Mouse (Mus musculus): ENCODE results near the gene Lta. TPM values are rescaled to one million over a fixed set of nuclear protein-coding genes. Genes with fewer than 3 reads are reported as not detected.

The Lta gene
- total and polyA plus RNA-seq, 3 experiments, result not detected

DNA sequence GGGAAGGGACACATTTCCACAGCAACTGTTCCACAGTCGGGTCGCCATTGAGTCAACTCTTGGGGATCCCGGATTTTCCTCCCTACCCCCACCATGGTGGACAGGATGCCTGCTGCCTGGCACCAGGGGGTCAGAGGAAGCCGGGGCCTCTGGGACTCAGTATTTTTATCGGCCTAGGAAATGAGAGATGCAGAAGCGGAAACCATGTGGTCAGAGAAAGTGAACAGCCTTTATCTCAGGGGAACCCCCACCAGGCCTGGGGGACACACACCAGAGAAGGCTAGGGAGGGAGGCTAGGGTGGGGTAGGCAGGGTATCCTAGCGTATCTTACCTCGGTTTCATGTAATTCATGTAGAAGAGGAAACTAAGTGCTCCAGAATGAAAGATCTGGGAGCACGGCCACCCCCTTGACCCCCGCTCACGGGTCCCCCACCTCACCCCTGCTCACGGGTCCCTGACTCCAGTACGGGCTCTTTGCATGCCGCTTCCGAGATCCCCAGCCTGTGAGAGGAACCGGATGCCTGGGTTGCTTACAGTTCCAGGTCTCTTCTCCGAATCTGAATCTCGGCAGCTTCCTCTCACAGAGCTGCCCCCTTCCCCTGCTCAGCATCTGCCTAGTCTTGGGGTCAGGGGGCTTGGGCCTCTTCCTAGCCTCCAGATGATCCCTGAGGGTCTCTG, 13.5 kb upstream of the Lta start:
- TF ChIP-seq GATA2 (IDR thresholded peaks at IDR 0.05; ENCODE audit: borderline replicate concordance, low read depth, low read length) (no peak), GATA1 (IDR thresholded peaks at IDR 0.05; ENCODE audit: borderline replicate concordance, low read length) (no peak), TAL1 (conservative IDR thresholded peaks at IDR 0.05; ENCODE audit: low read depth, low read length) (no peak), CTCF (IDR thresholded peaks at IDR 0.05; ENCODE audit: low read depth, low read length) (no peak), POLR2AphosphoS5 (IDR thresholded peaks at IDR 0.05; ENCODE audit: insufficient replicate concordance, low read depth, low read length) (no peak)
- Histone ChIP-seq H3K9me3 (replicated peaks) (no peaks in the 10 kb centered on the region), H3K36me3 (replicated peaks) (peaks cover 55% of the 10 kb centered on the region), H3K27me3 (ENCODE audit: insufficient read depth, low read length) (peaks cover 13% of the 10 kb centered on the region), H3K4me1 (ENCODE audit: insufficient read depth, low read depth, low read length) (peaks cover 32% of the 10 kb centered on the region), H3K4me3 (ENCODE audit: low read depth, low read length) (no peak overlapping the region)
- DNase-seq (ENCODE audit: low spot score) (no peak), ATAC-seq (ENCODE audit: extremely low read depth, insufficient number of reproducible peaks, low FRiP score, poor library complexity, severe bottlenecking) (no peak)

DNA sequence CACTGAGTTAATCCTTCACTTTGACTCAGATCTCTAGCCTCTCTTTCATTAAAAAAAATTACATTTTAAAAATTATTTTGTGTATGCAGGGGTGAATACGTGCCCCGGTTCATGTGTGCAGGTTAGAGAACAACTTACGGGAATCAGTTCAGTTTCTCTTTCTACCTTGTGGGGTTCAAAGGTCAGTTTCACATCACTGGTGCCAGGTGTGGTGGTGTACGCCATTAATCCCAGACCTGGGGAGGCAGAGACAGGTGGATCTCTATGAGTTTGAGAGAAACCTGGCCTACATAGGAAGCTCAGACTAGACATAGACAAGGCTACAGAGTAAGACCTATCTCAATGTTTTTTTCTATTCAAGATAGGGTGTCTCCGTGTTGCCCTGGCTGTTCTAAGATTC, 7.9 kb upstream of the Lta start:
- H3K4me3 ChIP-seq (ENCODE audit: low read depth, low read length), result no peak overlapping the region
- no peaks in the 10 kb centered on the region for H3K9me3 ChIP-seq (replicated peaks)
- TF ChIP-seq CTCF (IDR thresholded peaks at IDR 0.05; ENCODE audit: low read depth, low read length), result no peak
- no peak for TF ChIP-seq GATA1 (IDR thresholded peaks at IDR 0.05; ENCODE audit: borderline replicate concordance, low read length)
- TF ChIP-seq POLR2AphosphoS5 (IDR thresholded peaks at IDR 0.05; ENCODE audit: insufficient replicate concordance, low read depth, low read length), result no peak
- no peak for TF ChIP-seq GATA2 (IDR thresholded peaks at IDR 0.05; ENCODE audit: borderline replicate concordance, low read depth, low read length)
- TF ChIP-seq TAL1 (conservative IDR thresholded peaks at IDR 0.05; ENCODE audit: low read depth, low read length), result no peak
- H3K27me3 ChIP-seq (ENCODE audit: insufficient read depth, low read length), result peaks cover 51% of the 10 kb centered on the region
- ATAC-seq (ENCODE audit: extremely low read depth, insufficient number of reproducible peaks, low FRiP score, poor library complexity, severe bottlenecking), result no peak
- peaks cover 8% of the 10 kb centered on the region for H3K4me1 ChIP-seq (ENCODE audit: insufficient read depth, low read depth, low read length)
- H3K36me3 ChIP-seq (replicated peaks), result peaks cover 3% of the 10 kb centered on the region
- DNase-seq (ENCODE audit: low spot score), result no peak

DNA sequence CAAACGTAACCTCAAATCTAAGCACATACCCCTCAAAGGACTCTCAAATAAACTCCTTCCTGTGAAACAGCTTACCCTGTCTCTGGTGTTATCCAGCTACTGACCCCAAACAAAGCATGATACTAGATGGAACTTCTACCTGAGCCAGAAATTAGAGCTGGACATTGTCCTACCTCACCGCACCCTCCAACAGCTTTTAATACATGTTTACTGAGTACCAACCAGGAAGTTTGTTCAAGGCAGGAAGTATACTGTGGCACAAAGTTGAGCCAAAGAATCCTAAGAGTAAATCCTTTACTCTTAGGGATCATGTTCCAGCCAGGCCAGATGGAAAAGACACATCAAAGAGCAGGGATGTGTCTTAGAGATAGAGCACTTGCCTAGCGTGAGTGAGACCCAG, 5.4 kb upstream of the Lta start:
- no peak for ATAC-seq (ENCODE audit: extremely low read depth, insufficient number of reproducible peaks, low FRiP score, poor library complexity, severe bottlenecking)
- H3K4me1 ChIP-seq (ENCODE audit: insufficient read depth, low read depth, low read length), result peaks cover 10% of the 10 kb centered on the region
- DNase-seq (ENCODE audit: low spot score), result no peak
- peaks cover 64% of the 10 kb centered on the region for H3K27me3 ChIP-seq (ENCODE audit: insufficient read depth, low read length)
- H3K36me3 ChIP-seq (replicated peaks), result no peaks in the 10 kb centered on the region
- TF ChIP-seq POLR2AphosphoS5 (IDR thresholded peaks at IDR 0.05; ENCODE audit: insufficient replicate concordance, low read depth, low read length) (no peak), TAL1 (conservative IDR thresholded peaks at IDR 0.05; ENCODE audit: low read depth, low read length) (no peak), GATA2 (IDR thresholded peaks at IDR 0.05; ENCODE audit: borderline replicate concordance, low read depth, low read length) (no peak), GATA1 (IDR thresholded peaks at IDR 0.05; ENCODE audit: borderline replicate concordance, low read length) (no peak), CTCF (IDR thresholded peaks at IDR 0.05; ENCODE audit: low read depth, low read length) (no peak)
- no peaks in the 10 kb centered on the region for H3K9me3 ChIP-seq (replicated peaks)
- no peak overlapping the region for H3K4me3 ChIP-seq (ENCODE audit: low read depth, low read length)

DNA sequence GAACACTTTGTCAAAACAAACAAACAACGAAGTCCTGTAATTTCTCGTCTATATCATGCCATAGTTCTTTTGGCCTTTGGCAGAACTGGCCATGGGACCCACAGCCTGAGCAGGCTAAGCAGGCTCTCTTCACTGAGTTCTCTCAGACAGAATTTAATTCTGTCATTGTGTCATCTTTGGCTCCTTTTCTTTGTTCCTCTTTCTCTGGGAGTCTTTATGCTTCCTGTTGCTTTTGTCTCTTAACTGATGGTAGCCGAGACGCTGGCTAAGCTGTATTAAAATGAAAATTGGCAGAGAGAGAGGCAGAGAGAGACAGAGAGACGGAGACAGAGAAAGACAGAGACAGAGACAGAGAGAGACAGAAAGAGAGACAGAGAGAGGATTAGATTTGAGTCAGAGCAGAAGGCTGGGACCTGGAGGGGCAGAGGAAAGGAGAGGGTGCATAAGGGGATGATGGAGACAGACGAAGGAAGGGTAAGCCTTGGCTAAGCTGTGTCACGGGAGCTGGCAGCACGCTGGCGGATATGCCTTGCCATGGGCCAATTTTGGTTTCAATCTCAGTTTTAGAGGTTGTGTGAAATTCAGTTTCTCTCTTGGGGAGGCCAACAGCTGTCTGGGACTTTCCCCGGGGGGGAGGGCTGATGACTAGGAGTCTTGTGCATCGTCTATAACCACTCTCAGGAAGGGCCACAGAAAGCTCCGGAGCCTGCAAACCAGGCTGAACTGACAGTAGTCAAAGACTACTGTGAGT, 4.8 kb upstream of the Lta start:
- ATAC-seq (ENCODE audit: extremely low read depth, insufficient number of reproducible peaks, low FRiP score, poor library complexity, severe bottlenecking), result no peak

DNA sequence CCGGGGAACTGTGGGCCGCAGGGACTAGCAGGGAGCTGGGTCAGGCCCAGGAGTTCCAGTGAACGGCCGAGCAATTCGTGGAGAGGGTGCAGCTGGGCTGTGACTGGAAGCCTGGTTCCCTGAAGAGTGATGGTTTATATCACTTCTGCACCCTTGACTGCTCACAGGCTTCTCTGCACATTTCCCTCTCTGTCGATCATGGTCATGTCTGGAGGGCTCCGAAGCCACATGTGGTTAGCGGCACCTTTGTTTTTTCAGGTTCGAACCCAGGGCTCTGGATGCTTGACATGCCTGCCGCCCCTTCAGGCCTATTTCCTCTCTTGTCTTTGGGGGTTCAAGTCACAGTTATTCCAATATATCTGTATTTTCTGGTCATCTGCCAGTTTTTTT, 224 bp upstream of the Lta start:
- ATAC-seq (ENCODE audit: extremely low read depth, insufficient number of reproducible peaks, low FRiP score, poor library complexity, severe bottlenecking) (no peak), DNase-seq (ENCODE audit: low spot score) (no peak)
- Histone ChIP-seq H3K9me3 (replicated peaks) (no peaks in the 10 kb centered on the region), H3K4me3 (ENCODE audit: low read depth, low read length) (no peak overlapping the region), H3K27me3 (ENCODE audit: insufficient read depth, low read length) (peaks cover 81% of the 10 kb centered on the region), H3K36me3 (replicated peaks) (no peaks in the 10 kb centered on the region), H3K4me1 (ENCODE audit: insufficient read depth, low read depth, low read length) (peaks cover 33% of the 10 kb centered on the region)
- TF ChIP-seq GATA1 (IDR thresholded peaks at IDR 0.05; ENCODE audit: borderline replicate concordance, low read length) (no peak), CTCF (IDR thresholded peaks at IDR 0.05; ENCODE audit: low read depth, low read length) (no peak), POLR2AphosphoS5 (IDR thresholded peaks at IDR 0.05; ENCODE audit: insufficient replicate concordance, low read depth, low read length) (no peak), GATA2 (IDR thresholded peaks at IDR 0.05; ENCODE audit: borderline replicate concordance, low read depth, low read length) (no peak), TAL1 (conservative IDR thresholded peaks at IDR 0.05; ENCODE audit: low read depth, low read length) (no peak)

More for the DNA sequence above, 4.8 kb upstream of the Lta start:
- Histone ChIP-seq H3K9me3 (replicated peaks) (no peaks in the 10 kb centered on the region), H3K4me1 (ENCODE audit: insufficient read depth, low read depth, low read length) (peaks cover 10% of the 10 kb centered on the region), H3K36me3 (replicated peaks) (no peaks in the 10 kb centered on the region), H3K27me3 (ENCODE audit: insufficient read depth, low read length) (peaks cover 66% of the 10 kb centered on the region), H3K4me3 (ENCODE audit: low read depth, low read length) (no peak overlapping the region)
- no peak for TF ChIP-seq TAL1 (conservative IDR thresholded peaks at IDR 0.05; ENCODE audit: low read depth, low read length)
- no peak for TF ChIP-seq GATA1 (IDR thresholded peaks at IDR 0.05; ENCODE audit: borderline replicate concordance, low read length)
- TF ChIP-seq GATA2 (IDR thresholded peaks at IDR 0.05; ENCODE audit: borderline replicate concordance, low read depth, low read length), result no peak
- TF ChIP-seq CTCF (IDR thresholded peaks at IDR 0.05; ENCODE audit: low read depth, low read length), result no peak
- TF ChIP-seq POLR2AphosphoS5 (IDR thresholded peaks at IDR 0.05; ENCODE audit: insufficient replicate concordance, low read depth, low read length), result no peak
- no peak for DNase-seq (ENCODE audit: low spot score)

DNA sequence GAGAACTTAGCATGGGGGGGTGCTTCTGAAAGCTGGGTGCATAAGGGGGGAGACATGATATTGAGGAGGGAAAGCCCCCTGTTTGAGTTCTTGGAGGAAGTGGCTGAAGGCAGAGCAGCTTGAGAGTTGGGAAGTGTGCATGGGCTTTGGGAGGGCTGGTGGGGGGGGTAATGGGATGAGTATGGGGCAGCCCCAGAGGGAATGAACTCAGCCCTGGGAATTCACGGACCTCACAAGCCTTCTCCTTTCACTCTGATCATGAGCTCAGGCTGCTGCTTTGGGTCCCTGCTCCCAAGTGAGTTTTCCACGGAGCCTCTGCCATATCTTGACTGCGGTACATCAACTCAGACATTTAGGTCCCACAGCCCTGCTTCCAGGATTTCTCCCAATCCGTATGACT, 2.7 kb downstream of the Lta start:
- DNase-seq (ENCODE audit: low spot score), result no peak
- H3K4me1 ChIP-seq (ENCODE audit: insufficient read depth, low read depth, low read length), result peaks cover 34% of the 10 kb centered on the region
- no peak for TF ChIP-seq TAL1 (conservative IDR thresholded peaks at IDR 0.05; ENCODE audit: low read depth, low read length)
- no peak for TF ChIP-seq GATA2 (IDR thresholded peaks at IDR 0.05; ENCODE audit: borderline replicate concordance, low read depth, low read length)
- TF ChIP-seq CTCF (IDR thresholded peaks at IDR 0.05; ENCODE audit: low read depth, low read length), result no peak
- TF ChIP-seq POLR2AphosphoS5 (IDR thresholded peaks at IDR 0.05; ENCODE audit: insufficient replicate concordance, low read depth, low read length), result no peak
- no peak for TF ChIP-seq GATA1 (IDR thresholded peaks at IDR 0.05; ENCODE audit: borderline replicate concordance, low read length)
- H3K9me3 ChIP-seq (replicated peaks), result no peaks in the 10 kb centered on the region
- ATAC-seq (ENCODE audit: extremely low read depth, insufficient number of reproducible peaks, low FRiP score, poor library complexity, severe bottlenecking), result no peak
- H3K27me3 ChIP-seq (ENCODE audit: insufficient read depth, low read length), result peaks cover 73% of the 10 kb centered on the region
- H3K4me3 ChIP-seq (ENCODE audit: low read depth, low read length), result no peak overlapping the region
- H3K36me3 ChIP-seq (replicated peaks), result no peaks in the 10 kb centered on the region
